Mouse (Mus musculus) megakaryocyte-erythroid progenitor cell, adult 5-6 weeks (primary cell): ENCODE results near the gene Gna14. TPM values are rescaled to one million over a fixed set of nuclear protein-coding genes. Genes with fewer than 3 reads are reported as not detected.

Source experiments
- ATAC-seq: replicated peaks from 2 replicates; pipeline ENCODE4 v1.8.0; 2016; ENCODE audit warnings: mild to moderate bottlenecking, inconsistent platforms; ENCODE audit not compliant: severe bottlenecking, poor library complexity, low FRiP score, low TSS enrichment
- total RNA-seq, 2 experiments: library from RNA; stranded (forward) in 1 of 2; stranded (reverse) in 1 of 2; fragments of 200-1000, 215-1000 nt in 1 of 2; fragments of >200 nt in 1 of 2; fragmentation: Nextera tagmentation in 1 of 2; gene quantifications; 2 replicates each; pipeline ENCODE4 v1.2.3; 2014 to 2017

Gene Gna14
- total RNA-seq (2014; fragmentation: Nextera tagmentation) (12.5 and 19.1 TPM in 2 replicates), total RNA-seq (2017) (12.7 and 14.1 TPM in 2 replicates)

DNA sequence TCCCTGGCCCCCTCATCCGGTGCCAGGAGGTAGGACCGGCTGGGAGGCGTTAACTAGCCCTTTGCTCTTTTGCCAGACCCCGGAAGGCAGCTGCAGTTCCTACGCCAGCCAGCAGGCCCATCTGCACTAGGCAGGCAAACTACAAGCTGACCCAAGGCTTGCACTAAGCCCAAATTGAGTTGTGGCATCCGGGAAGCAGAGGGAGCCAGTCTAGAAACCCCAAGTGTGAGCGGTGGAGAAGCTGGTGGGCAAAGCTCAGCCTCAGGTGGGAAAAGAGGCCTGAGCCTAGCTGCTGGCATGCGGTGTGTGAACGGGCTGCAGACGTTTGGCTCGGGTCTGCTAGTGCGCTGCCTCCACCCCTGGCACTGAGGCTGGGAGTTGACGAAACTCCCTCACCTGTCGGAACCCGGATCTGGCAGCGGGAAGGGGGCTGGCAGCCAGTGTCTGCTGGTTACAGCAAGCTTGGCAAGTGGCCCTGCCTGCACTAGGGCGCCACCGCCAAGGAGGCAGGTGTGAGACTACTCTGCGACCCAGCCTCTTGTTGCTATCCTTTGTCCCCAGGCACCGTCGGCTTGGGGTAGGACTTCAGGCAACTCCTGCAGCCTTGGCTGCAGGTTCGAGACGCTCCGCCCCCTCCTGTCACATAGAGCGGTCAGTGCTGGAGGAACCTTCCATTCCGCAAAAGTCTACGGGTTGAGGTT is at the start of gene Gna14:
Gene Gna14, plus strand, starts transcription at position 232 of the 701 bp plus-strand sequence.
- peak; percentile 89 for ATAC-seq

- no peak for ATAC-seq
Measured at GRCm38 (mm10) chr19:16386514-16386913, 49.0 kb upstream of the Gna14 start.

DNA sequence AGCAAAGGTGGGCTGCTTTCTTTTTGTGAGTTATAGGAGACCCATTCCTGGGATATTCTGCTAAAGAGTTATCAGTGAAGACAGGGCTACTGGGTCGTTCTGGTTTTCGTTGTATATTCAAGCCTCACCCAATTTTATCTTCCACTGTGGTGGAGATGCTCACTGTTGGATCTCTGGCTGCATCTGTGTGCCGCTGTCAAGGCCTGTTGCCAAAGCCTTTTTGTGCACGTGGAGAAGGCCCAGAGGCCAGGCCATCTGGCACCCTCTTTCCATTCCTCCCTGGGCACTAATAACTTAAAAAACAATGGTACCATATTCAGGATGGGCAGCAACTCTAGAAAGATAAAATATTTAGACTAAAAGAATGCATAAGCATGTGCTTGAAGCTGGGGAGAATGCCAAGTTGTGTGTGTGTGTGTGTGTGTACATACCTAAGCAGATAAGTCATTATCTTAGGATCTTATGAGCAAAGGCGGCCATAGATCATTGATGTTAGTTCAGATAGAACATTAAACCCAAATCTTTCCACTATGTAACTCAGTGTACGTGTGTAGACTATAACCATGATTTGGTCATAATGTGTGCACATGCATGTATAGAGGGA is 45.3 kb upstream of the Gna14 start:
- ATAC-seq, result peak; percentile 71; the same call in 1 of the 2 replicates

DNA sequence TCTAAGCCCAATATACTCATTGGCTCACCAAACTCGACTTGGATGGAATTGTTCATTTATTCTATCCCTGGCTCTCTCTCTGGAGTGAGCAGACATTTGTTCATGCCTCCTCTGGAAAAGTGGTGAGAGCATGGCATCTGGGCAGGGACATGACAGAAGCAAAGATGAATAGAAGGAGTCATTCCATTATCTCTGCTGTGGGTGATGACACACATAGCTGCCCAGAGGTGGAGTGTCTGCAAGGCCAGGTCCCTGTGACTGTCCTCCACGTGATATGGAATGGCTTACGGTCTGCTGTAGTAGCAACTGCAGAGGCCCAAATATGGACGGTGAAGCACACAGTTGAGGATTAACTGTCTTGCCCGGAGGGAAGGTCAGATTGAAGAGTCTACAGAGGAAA is 41.2 kb upstream of the Gna14 start:
- ATAC-seq, result no peak

DNA sequence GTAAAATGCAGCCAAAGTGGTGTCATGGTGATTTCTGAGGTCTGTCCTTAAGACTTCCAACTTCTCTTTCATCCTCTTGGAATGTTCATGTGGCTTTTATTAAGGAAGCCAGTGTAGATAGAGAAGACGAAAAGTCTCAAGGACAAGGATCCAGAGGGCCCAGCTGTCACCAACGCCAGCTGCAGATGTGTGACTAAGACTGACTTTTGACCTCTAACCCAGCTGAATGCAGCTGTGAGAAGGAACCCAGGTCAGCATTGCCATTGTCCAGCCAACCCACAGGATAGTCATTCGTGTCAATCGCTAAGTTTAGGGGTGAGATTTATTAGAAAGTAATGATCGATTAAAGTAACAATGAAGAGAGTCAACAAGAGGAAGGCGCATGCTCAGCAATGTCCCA is 32.5 kb upstream of the Gna14 start:
- no peak for ATAC-seq

GRCm38 (mm10) chr19:16407727-16408126 is 27.8 kb upstream of the Gna14 start:
- no peak for ATAC-seq

GRCm38 (mm10) chr19:16411302-16411701 is 24.3 kb upstream of the Gna14 start:
- no peak for ATAC-seq

DNA sequence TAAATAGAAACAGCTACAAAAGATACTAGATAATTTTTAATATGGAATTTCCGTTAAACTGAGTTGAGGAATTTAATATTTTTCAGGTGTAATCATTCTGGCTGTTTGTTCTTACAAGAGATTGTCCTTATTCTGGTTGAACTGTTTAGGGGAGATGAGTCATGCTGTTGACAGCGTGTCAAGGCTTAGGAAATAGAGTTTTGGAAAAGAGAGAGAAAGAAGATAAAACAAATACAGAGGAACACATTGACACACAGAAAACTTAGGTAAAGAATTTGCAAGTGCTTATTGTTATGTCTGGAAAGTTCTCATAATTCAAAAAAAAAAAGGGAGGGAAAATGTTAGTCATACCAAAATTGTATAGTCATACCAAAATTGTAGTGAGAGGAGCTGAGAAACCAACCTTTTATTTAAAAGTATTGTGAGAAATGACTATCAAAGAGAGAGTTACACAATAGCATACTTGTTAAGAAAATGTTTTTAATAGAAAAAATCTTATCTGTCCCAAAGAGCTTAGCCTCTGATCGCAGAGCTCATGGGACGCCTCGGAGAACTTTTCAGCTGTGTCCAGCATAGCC is 17.4 kb upstream of the Gna14 start:
- no peak for ATAC-seq

GRCm38 (mm10) chr19:16425596-16425995 is 10.0 kb upstream of the Gna14 start:
- no peak for ATAC-seq

DNA sequence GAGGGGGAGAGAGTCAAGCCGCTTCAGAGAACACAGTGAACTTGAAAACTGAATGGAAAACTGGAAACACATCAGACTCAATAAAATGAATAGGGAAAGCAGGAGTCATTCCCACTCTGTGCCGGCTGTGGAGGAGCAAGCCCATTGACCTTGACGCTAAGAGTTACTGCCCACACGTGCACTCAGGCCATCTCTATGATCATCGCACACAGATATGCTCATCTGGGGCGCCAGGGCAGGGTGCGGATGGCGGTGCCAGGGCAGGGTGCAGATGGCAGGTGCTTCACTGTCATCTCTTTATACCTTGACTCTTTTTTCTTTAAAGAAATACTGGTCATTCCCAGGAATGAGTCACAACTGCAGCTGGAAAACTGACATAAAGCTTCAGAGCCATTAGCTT is 4.2 kb upstream of the Gna14 start:
- no peak for ATAC-seq

- peak; percentile 38 for ATAC-seq
Measured at GRCm38 (mm10) chr19:16434879-16435278, 683 bp upstream of the Gna14 start.

DNA sequence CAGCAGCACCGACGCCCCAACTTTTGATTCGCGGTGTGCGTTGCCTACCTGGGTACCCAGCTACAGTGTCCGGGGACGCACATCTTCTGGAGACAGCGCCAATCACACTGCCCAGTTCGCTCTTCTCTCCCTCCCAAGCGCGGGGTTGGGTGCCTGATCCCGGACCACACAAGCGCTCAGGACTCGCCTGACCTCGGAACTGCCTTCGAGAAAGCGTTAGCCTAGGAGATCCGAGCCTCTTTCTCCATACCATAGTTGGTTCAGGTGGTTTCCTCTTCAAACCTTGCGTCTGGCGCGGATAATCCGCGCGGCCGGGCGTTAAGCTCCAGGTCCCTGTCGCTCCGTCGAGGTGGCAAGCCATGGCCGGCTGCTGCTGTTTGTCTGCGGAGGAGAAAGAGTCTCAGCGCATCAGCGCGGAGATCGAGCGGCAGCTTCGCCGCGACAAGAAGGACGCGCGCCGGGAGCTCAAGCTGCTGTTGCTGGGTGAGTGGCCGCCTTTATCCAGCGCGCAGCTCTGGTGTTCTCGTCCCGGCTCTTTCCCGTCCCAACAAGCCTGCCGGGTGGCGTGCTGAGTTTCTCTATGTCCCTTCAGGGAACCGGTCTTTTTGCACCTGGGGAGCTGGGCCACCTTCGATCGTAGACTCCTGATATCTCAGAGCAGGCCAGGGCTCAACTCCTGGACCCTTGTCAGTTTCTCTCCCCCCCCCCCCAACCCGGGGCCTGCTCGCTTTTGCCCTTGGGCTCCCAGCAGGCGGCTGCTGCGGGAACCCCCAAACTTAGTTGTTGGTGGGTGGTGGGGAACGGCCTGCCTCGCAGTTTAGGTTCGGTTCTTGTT is 990 bp downstream of the Gna14 start:
- ATAC-seq, result peak; percentile 24

DNA sequence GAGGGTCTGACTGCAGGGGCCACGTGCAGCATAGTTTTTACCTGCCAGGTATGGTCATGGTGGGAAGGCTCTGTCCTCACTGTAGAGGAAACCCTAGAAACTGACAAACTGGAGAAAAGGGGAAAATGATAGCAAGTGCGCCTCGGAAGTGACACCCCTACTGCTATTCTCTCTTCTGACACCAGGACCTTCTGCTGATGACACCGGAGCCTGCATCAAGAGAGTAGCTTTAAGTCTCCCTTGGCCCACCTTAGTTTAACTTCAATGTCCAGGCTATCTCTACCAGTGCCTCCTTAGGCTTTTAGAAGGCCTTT is 1.6 kb downstream of the Gna14 start:
- no peak for ATAC-seq

- no peak for ATAC-seq
Measured at GRCm38 (mm10) chr19:16437906-16438305, 2.3 kb downstream of the Gna14 start.

- ATAC-seq, result no peak
Measured at GRCm38 (mm10) chr19:16439278-16439677, 3.7 kb downstream of the Gna14 start.

DNA sequence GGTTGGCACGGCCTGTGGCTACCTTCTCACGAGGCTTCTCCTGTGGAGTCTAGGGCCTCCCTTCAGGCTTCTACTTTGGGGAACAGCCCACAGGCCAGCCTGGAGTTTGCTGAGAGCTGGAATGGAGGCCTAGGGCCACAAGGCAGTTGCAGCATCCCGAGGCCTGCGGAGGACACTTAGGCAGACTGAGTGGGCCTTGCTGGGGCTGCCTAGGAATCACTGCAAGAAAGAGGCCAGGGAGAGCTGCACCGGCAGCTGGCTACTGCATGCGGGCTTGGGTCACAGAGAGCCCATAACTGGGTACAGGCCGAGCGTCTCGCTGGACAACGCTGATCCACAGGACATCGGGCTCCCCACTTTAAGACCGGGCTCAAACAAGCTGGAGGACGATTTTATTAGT is 4.3 kb downstream of the Gna14 start:
- no peak for ATAC-seq

DNA sequence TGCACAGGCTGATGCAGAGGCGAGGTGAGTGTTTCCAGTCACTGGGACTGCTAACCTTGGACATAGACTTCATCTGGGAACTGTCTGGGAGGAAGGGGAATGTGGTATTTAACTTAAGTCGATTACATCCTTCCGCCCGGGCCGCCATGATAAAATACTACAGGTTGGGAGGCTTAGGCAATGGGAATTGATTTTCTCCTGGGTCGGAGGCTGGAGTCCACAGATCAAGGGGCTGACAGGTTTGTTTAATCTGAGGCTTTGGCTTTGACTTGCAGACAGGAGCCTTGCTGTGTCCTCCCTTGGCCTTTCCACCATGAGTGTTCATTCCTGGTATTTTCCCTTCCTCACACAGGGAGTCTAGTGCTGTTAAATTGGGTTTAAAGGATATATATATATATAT is 5.8 kb downstream of the Gna14 start:
- no peak for ATAC-seq

GRCm38 (mm10) chr19:16443335-16443734 is 7.8 kb downstream of the Gna14 start:
- no peak for ATAC-seq

DNA sequence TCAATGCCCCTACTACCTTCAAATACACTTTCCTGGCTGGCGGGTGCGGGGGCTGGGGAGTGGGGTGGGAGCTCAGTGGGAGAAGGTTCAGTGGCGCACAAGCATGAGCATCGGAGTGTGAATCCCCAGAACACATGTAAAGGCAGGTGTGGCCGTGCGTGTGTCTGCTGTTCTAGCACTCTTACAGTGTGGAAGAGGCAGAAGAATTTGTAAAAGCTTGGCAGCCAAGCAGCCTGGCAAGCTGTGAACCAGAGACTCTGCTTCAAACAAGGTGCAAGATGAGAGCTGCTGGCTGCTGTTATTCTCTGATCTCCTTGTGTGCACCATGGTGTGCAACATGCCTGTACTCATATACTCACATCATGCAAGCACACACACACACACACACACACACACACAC is 11.1 kb downstream of the Gna14 start:
- ATAC-seq, result no peak
